Mouse (Mus musculus) kidney, adult 2 months (tissue): ENCODE results near the gene Zfp108.

Source experiments
- CTCF ChIP-seq: fragments of 200-500 bp; conservative IDR thresholded peaks from 2 replicates; pipeline ENCODE4 v1.5.1; 2011; ENCODE audit warnings: low read depth, mild to moderate bottlenecking, control low read depth, low read length, moderate library complexity, mixed read lengths; ENCODE audit not compliant: insufficient read depth, insufficient read length
- POLR2A ChIP-seq: fragments of 200-500 bp; IDR thresholded peaks from one replicate; pipeline ENCODE4 v1.6.1; 2011; ENCODE audit warnings: low read depth, low read length, control low read depth

DNA sequence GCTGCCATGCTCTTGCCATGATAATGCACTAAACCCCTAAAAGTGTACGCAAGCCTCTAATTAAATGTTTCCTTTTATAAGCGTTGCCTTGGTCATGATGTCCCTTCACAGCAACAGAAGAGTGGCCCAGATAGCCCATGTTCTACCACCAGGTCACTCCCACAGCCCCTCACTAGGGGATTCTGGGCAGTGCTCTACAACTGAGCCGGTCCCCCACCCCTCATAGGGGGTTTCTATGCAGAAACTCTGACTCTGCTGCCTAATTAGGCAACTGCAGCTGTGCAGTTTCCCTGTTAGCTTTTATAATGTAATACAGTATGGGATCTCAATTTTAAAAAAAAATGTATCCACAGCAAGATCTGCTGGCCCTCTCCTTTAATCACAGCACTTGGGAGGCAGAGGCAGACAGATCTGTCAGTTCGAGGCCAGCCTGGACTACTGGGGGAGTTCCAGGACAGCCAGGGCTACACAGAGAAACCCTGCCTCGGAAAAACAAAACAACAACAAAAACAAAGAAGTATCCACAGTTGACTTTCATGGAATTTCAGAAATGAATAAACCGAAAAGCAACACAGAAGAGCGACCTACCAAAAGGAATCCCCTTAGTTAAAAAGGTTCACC, 15.2 kb downstream of the Zfp108 start:
- TF ChIP-seq POLR2A (no peak), CTCF (no peak)
